Mouse (Mus musculus) cerebellum, postnatal 25 days (tissue): ENCODE results near the gene Pacsin1.
A peak's percentile ranks its signal among the peaks of the same experiment; 100 is the strongest.

Experiments used
- DNase-seq, 2 experiments: peaks; one replicate each; pipeline ENCODE4 v3.0.0; 2021; ENCODE audit warnings: mixed read lengths in 2 of 2

Pacsin1 gene

GRCm38 (mm10) chr17:27678924-27679813, 23.9 kb downstream of the Pacsin1 start:
- peak in 1 of 2 experiments; percentile 53 for DNase-seq

DNA sequence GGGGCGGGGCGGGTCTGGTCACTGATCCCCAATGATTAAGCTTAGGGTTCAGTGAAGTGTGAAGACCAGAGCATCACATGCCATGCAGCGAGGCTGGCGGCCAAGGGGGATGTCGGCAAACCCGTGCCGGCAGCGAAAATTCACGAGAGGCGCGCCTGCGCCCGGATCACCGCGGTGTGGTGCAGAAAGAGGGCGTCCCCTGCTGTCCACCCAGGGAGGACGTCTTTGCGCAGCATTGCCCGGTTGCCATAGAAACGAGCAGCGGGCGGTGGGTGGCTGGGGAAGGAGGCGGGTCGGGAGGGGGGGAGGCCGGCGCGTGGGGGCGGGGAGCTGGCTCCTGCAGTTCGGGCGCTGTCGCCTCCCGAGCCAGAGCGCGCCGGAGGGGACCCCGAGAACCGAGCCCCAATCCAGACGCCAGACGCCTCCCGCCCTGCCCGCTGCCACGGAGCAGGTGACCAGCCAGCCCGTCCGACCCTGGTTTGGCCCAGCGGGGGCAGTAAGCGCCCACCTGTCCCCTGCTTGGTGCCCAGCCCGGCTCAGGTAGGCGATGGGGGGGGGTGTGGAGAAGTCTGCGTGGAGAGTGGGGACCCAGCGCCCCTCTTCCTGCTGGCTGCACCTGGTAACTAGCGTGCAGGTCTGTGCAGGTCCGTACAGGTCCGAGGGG, 29.7 kb downstream of the Pacsin1 start:
- DNase-seq, result peak; percentile 73 to 83

- no peak for DNase-seq
Observed at GRCm38 (mm10) chr17:27685550-27685913, 30.2 kb downstream of the Pacsin1 start.

DNA sequence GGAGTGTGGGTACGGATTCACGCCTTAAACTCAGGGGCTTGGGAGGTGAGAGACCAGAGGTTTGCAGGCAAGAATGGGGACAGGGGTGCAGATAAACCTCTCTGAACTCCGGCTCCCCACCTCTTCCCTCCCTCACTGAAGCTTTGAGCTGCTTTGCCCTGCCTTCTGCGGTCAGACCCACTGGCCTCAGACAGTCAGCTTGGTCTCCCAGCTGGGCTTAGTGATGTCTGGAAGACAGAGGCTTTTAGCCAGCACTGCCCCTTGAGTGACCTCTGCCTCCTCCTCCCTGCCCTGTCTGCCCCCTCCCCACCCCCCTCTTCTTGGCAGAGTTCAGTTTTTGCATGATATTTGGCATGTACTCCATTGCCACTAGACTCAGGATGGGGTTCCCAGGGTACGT, 31.1 kb downstream of the Pacsin1 start:
- no peak for DNase-seq

GRCm38 (mm10) chr17:27690993-27691693, 35.8 kb downstream of the Pacsin1 start:
- DNase-seq, result no peak

- DNase-seq, result no peak
Observed at GRCm38 (mm10) chr17:27699641-27700244, 44.4 kb downstream of the Pacsin1 start.

DNA sequence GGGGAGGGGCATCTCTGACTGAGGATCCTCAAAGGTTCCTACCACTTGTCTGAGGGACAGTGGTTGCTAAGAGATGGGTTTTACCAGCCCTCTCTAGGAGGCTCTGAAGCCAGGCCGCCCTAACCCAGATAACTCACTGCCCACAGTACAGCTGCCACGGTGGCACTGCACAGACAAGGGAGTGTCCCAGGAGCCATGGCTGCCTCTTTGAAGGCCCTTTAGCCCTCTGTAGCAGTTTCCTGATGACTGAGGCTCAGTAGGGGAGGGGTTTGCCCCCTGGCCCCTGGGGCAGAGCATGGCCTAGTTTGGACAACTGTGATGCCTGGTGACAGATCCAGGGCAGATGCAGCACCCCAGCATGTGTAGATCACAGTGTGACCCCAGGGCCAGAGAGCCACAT, 45.5 kb downstream of the Pacsin1 start:
- DNase-seq, result peak in 1 of 2 experiments; percentile 36

DNA sequence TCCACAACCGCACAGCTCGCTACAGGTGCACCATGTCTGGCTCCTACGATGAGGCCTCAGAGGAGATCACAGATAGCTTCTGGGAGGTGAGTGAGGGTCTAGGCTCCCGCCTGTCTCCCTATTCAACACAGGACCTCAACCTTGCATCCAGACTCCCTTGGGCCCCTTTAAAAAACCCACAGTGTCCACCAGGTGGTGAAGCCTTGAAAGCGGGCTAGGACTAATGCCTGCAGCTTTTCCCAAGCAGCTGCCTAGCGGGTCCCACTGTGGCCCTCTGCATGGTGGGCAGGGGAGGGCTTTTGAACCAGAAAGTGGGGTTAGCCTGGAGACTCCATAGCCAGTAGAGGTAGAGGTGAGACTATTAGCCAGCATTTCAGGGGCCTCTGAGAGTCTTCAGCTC, 46.5 kb downstream of the Pacsin1 start:
- DNase-seq, result no peak

- peak; percentile 77 to 83 for DNase-seq
Observed at GRCm38 (mm10) chr17:27702518-27702917, 47.2 kb downstream of the Pacsin1 start.

- DNase-seq, result peak in 1 of 2 experiments; percentile 53
Observed at GRCm38 (mm10) chr17:27703961-27704621, 48.8 kb downstream of the Pacsin1 start.

GRCm38 (mm10) chr17:27705661-27706060, 50.4 kb downstream of the Pacsin1 start:
- DNase-seq, result no peak

DNA sequence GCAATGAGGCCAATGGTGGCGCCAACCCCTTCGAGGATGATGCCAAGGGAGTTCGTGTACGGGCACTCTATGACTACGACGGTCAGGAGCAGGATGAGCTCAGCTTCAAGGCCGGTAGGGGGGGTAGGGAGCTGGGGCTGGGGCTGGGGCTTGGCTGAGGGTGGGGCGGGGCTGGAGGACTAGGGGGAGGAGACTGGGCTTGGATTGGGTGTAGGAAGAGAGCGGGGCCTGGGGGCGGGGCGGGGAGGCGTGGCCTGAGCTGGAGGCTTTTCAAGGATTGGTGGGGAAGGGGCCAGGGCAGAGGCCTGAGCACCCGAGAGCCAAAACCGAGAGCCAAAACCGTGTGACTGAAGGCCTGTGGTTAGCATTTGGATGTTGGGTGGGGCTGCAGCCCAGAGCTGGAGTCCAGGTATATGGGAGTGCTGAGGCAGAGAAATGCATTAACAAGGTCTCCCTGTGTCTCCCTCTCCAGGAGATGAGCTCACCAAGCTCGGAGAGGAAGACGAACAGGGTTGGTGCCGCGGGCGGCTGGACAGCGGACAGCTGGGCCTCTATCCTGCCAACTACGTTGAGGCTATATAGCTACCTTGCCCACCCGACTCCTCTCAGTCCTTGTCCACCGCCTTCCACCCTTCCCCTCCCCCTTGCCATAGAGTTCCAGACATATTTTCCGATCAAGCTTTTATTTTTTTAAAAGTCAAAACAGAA, 52.8 kb downstream of the Pacsin1 start:
- DNase-seq, result peak in 1 of 2 experiments; percentile 75

- DNase-seq, result no peak
Observed at GRCm38 (mm10) chr17:27709650-27710049, 54.3 kb downstream of the Pacsin1 start.

GRCm38 (mm10) chr17:27712832-27713231, 57.5 kb downstream of the Pacsin1 start:
- no peak for DNase-seq

DNA sequence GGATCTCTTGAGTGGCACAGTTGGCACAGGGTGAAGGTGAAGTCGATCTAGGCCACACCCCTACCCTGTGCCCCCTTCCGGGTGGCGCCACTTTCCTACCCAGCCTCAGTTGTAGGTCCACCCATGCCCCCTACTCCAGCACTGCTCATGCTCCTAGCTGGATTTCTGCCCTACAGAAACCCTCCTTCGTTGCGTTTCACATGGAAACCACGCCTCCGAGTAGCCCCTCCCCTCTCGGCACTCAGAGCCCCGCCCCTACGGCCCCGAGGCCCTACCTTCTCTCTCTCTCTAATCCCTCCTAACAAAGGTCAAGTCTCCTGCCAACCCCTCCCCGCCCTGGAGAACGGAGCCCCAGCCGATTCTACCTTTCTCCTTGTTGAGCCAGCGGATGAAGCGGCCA, 61.5 kb downstream of the Pacsin1 start:
- peak in 1 of 2 experiments; percentile 43 for DNase-seq

DNA sequence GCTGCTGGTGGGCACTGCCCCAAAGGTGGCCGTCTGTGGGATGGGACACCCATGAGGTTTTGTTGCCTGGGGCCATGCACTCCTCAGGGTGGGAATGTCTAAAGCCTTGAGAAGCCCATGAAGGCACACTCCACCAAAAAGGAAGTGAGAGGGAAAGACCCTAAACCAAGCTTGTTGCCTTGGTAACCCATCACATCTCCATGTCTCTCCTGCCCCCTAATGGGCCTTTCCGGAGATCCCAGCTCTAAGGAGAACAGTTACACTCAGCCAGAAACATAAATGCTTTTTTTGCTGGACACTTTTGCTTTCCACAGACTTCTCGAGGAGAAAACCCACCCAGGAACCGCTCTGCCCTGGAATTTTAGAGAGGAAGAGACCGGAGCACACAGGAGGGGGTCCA, 62.9 kb downstream of the Pacsin1 start:
- DNase-seq, result peak in 1 of 2 experiments; percentile 47

GRCm38 (mm10) chr17:27719663-27720062, 64.4 kb downstream of the Pacsin1 start:
- DNase-seq, result no peak

- peak in 1 of 2 experiments; percentile 41 for DNase-seq
Observed at GRCm38 (mm10) chr17:27720326-27720725, 65.0 kb downstream of the Pacsin1 start.

DNA sequence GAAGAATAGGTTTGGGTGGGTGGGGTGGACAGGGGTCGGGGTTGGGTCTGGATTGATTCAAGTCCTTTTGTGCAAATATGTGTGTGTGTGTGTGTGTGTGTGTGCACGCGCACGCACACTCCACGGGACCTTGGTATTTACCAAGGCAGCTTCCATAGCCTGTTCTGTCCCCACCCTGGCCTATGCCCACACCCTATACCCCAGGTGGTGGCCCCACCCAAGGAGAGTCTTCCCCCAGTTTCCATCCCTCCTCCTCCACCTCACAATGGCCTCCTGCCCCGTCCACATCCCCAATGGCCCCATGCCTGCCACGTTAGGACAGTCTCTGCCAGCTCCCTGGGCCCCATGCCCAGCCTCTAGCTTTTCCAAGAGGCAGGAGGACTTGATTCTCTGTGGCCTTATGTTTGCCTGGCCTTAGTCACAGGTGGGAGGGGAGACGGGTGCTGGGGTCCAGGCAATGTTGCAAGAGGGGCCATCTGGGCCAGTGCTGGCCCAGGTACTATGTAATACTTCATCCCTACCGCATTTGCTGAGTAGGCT, 65.9 kb downstream of the Pacsin1 start:
- DNase-seq, result peak; percentile 92 to 96

DNA sequence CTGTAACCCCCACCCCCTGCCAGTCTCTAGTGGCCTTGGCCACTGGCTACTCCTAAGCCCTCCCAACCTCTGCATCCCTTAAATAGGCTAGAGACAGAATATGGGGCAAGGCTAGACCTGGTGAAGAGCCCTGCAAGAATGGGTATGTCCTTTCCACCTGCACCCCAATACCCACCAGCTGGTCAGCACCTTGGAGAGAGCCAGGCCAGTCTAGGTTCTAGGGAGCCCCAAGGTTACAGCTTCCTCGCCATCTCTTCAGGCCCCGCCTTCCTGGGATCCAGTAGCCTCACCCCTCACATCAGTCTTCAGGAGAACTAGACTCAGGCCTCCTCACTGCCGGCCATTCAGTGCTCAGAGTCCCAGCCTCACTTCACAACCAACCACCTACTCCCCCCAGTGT, 69.0 kb downstream of the Pacsin1 start:
- no peak for DNase-seq

GRCm38 (mm10) chr17:27725011-27725410, 69.7 kb downstream of the Pacsin1 start:
- no peak for DNase-seq
